Mouse (Mus musculus) embryonic facial prominence, embryonic 10.5 days (tissue): ENCODE measurements around the gene Tmc4. TPM values are rescaled to one million over a fixed set of nuclear protein-coding genes. Genes with fewer than 3 reads are reported as not detected.
A peak's percentile ranks its signal among the peaks of the same experiment; 100 is the strongest.

Experiments used
- microRNA-seq: library from miRNA; unstranded; fragments of <30 nt; microRNA quantifications from one replicate; pipeline ENCODE4, GENCODE M21; 2017
- polyA plus RNA-seq: library from polyadenylated mRNA; unstranded; fragments of >200 nt; fragmentation: Nextera tagmentation; extraction: Ambion mirVana; gene quantifications from 2 replicates; pipeline ENCODE4 v1.2.1, GENCODE M21; 2016

Gene Tmc4
- polyA plus RNA-seq, 1 experiment from 2014 or later = 6.8 TPM

Small RNA genes lying within 50 kb of the gene (microRNA-seq; reads per million reads assigned to microRNA genes)
- 4.0 reads per million, percentile 8 among the genes with 10 or more reads in this experiment for gene Mir3572

Other genes with a start within 250 kb of the Tmc4 start
- not detected in 2 replicates for gene Tarm1, start 174.9 kb downstream of the Tmc4 start, polyA plus RNA-seq
- 0.13 TPM in 1 of 2 replicates, not detected in the other for gene Oscar, start 61.4 kb downstream of the Tmc4 start, polyA plus RNA-seq
- gene Ndufa3, start 60.2 kb downstream of the Tmc4 start, polyA plus RNA-seq = 365 and 398 TPM in 2 replicates
- 31.0 and 33.0 TPM in 2 replicates for gene Tfpt, start 47.6 kb downstream of the Tmc4 start, polyA plus RNA-seq
- 179 and 183 TPM in 2 replicates for gene Prpf31, start 47.6 kb downstream of the Tmc4 start, polyA plus RNA-seq
- 85.6 and 88.0 TPM in 2 replicates for gene Cnot3, start 32.3 kb downstream of the Tmc4 start, polyA plus RNA-seq
- gene Leng1, start 11.7 kb downstream of the Tmc4 start, polyA plus RNA-seq = 15.8 and 17.8 TPM in 2 replicates
- 301 and 306 TPM in 2 replicates for gene Tsen34, start 15.3 kb upstream of the Tmc4 start, polyA plus RNA-seq
- 39.3 and 40.4 TPM in 2 replicates for gene Mboat7, start 16.0 kb upstream of the Tmc4 start, polyA plus RNA-seq
- gene Rps9, start 26.4 kb upstream of the Tmc4 start, polyA plus RNA-seq = 1,397 and 1,414 TPM in 2 replicates
- 0.10 and 0.21 TPM in 2 replicates for gene Pirb, start 42.8 kb upstream of the Tmc4 start, polyA plus RNA-seq
- not detected in 2 replicates for gene Gm15448, start 148.1 kb upstream of the Tmc4 start, polyA plus RNA-seq
- gene Pira2, start 167.5 kb upstream of the Tmc4 start, polyA plus RNA-seq = 0.06 and 0.12 TPM in 2 replicates
- gene Gm14548, start 220.6 kb upstream of the Tmc4 start, polyA plus RNA-seq = not detected in 2 replicates
- gene Lilra6, start 237.9 kb upstream of the Tmc4 start, polyA plus RNA-seq = 0.08 TPM in 1 of 2 replicates, not detected in the other